In the genomic region with DNA sequence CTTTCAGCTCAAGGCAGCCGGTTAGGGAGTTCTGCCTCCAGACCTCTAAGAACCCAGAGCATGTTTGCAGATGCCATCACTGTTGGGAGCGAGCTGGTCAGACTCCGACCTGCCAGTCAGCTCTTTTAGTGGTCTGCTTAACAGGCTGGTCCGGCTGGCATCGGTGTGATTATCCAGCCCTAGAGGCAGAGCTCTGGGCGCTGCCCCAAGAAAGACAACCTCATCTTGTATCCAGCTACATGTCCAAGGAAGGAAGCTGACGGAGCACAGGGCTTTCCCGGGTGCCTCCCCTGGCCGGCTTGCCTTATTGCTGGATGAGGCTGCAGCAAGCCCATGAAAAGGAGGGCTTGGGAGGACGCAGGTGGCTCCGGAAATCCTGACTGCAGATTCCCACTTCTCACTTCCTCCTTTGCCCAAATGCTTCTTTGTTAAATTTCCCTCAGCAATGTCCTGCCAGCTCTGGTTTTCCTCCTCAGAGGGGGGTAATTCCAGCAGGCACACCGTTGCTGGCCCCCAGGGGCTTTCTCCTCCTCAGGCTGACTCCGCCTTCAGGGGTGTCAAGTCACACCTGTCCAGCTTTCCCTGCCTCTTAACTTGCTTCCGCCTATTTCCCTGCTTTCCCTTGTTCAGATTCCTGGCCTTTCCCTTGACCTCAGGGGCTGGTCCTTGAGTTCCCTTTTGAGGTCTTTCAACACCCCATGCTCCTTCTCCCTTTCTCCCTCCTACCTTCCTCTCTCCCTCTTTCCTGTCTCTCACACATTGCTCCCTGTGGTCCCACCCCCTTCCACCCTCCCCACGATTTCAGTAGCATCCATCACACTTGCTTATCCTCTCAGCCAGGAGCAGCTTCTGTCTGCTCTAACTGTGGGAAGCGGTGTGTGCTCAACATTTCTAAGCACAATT, we compare ENCODE assay signal across 7 mouse cellular contexts. TPM values are rescaled to one million over a fixed set of nuclear protein-coding genes. Genes with fewer than 3 reads are reported as not detected.
DNase-seq lines count a peak whose midpoint lies in the region; ATAC-seq and TF ChIP-seq lines count a peak whose summit lies in the region.

No protein-coding gene starts in this region.

- H3K4me2 ChIP-seq in intestine, postnatal 0 days (replicated peaks; ENCODE audit: low read depth) = peak overlapping the region; percentile 51
- H3K4me2 ChIP-seq in limb, embryonic 14.5 days (replicated peaks; ENCODE audit: low read depth, low read length, severe bottlenecking) = peak overlapping the region; percentile 48

- no peak overlapping the region for H3K4me3 ChIP-seq in intestine, postnatal 0 days (ENCODE audit: low read depth, low read length)
- H3K4me3 ChIP-seq in limb, embryonic 14.5 days (replicated peaks; ENCODE audit: low read length) = 0 out of 2 replicates have a peak overlapping the region, but pooled peaks have one; percentile 12

- WGBS in intestine, postnatal 0 days = 13% methylated on average over 16 of the region's 16 CpGs
- WGBS in limb, embryonic 14.5 days = 9% methylated on average over 16 of the region's 16 CpGs

- no peak for ATAC-seq in intestine, postnatal 0 days
- ATAC-seq in limb, embryonic 14.5 days (ENCODE audit: low FRiP score, low read depth) = no peak

- H3K9ac ChIP-seq in intestine, postnatal 0 days (ENCODE audit: low read depth, low read length) = no peak overlapping the region
- 0 out of 2 replicates have a peak overlapping the region, but pooled peaks have one; percentile 22 for H3K9ac ChIP-seq in limb, embryonic 14.5 days (ENCODE audit: low read depth, low read length, severe bottlenecking)

- no peak for TF ChIP-seq CTCF in intestine, postnatal 0 days (IDR thresholded peaks at IDR 0.05; ENCODE audit: low read depth)

- H3K4me1 ChIP-seq in intestine, postnatal 0 days (replicated peaks; ENCODE audit: control insufficient read depth, insufficient read depth, low read length) = no peaks in the 10 kb centered on the region
- H3K4me1 ChIP-seq in limb, embryonic 14.5 days (ENCODE audit: control insufficient read depth, insufficient read depth, low read length) = peaks cover 15% of the 10 kb centered on the region

- H3K9me3 ChIP-seq in intestine, postnatal 0 days (ENCODE audit: control insufficient read depth) = no peaks in the 10 kb centered on the region
- H3K9me3 ChIP-seq in limb, embryonic 14.5 days (ENCODE audit: control insufficient read depth, low read length) = no peaks in the 10 kb centered on the region

- no peaks in the 10 kb centered on the region for H3K36me3 ChIP-seq in intestine, postnatal 0 days (ENCODE audit: control insufficient read depth, insufficient read depth)
- H3K36me3 ChIP-seq in limb, embryonic 14.5 days (ENCODE audit: control insufficient read depth, insufficient read depth, low read length) = no peaks in the 10 kb centered on the region

- no peak overlapping the region for H3K27ac ChIP-seq in intestine, postnatal 0 days (ENCODE audit: low read depth, low read length)
- H3K27ac ChIP-seq in limb, embryonic 14.5 days (replicated peaks; ENCODE audit: low read depth, low read length) = no peak overlapping the region

- peak; percentile 90 for DNase-seq in brain, adult 2 months (ENCODE audit: low read depth, low spot score)
- DNase-seq in cerebellum, postnatal 25 days = peak; percentile 74 to 83
- DNase-seq in heart, adult 11 months = peak; percentile 98
- no peak for DNase-seq in limb, embryonic 14.5 days (ENCODE audit: low spot score)
- peak; percentile 17 for DNase-seq in right cerebral cortex, adult 18-20 months
- DNase-seq in c-Kit-positive CD71-positive TER-119-positive erythroid progenitor cells, embryonic 14.5 days (ENCODE audit: low spot score) = no peak

- TF ChIP-seq POLR2A in limb, embryonic 14.5 days (IDR thresholded peaks at IDR 0.05; ENCODE audit: borderline replicate concordance, extremely low read depth, insufficient read depth, insufficient read length) = no peak

- no peaks in the 10 kb centered on the region for H3K27me3 ChIP-seq in intestine, postnatal 0 days (replicated peaks; ENCODE audit: control insufficient read depth, insufficient read depth, low read length)
- no peaks in the 10 kb centered on the region for H3K27me3 ChIP-seq in limb, embryonic 14.5 days (ENCODE audit: control insufficient read depth, insufficient read depth, low read length)

RNA-seq across cellular contexts. Expression of gene Plcb4, which starts 58.7 kb away (rescaled TPM):
- 5.5 and 5.9 TPM in 2 replicates for polyA plus RNA-seq in intestine, postnatal 0 days (2015; fragmentation: Nextera tagmentation; extraction: Ambion mirVana)
- polyA plus RNA-seq in limb, embryonic 14.5 days (2012; rRNA removed) = 16.2 and 23.1 TPM in 2 replicates
- polyA plus RNA-seq in limb, embryonic 14.5 days (2014; fragmentation: Nextera tagmentation; extraction: Ambion mirVana) = 13.1 and 14.9 TPM in 2 replicates

Comparison
In these comparisons a context has a peak if more than half of its experiments do, and no peak if none do; other contexts are left out.
1. DNase-seq: peak in brain, adult 2 months (single experiment), cerebellum, postnatal 25 days (2 of 2), heart, adult 11 months (single experiment) and right cerebral cortex, adult 18-20 months (single experiment); none in limb, embryonic 14.5 days (single experiment) and c-Kit-positive CD71-positive TER-119-positive erythroid progenitor cells, embryonic 14.5 days (single experiment).